Mouse (Mus musculus) liver, embryonic 13.5 days (tissue): Measurements from ENCODE around the gene Asb13. TPM values are rescaled to one million over a fixed set of nuclear protein-coding genes. Genes with fewer than 3 reads are reported as not detected.

Experiments
- ATAC-seq: fragments of 200-750 bp; cut with Nextera tagmentation; 2 replicates; pipeline ENCODE4 v1.8.0; 2017; ENCODE audit warnings: low read depth, mild to moderate bottlenecking, moderate number of reproducible peaks, moderate library complexity
- DNase-seq: peaks from one replicate; pipeline ENCODE4 v3.0.0; 2022
- H3K27ac ChIP-seq: fragments of 300-500 bp; sonication (generic); 2 replicates; pipeline ENCODE4 v1.5.1; 2015; ENCODE audit warnings: moderate library complexity, mild to moderate bottlenecking, inconsistent platforms
- H3K27me3 ChIP-seq: fragments of 300-500 bp; sonication (generic); 2 replicates; pipeline ENCODE4 v1.6.1; 2015; ENCODE audit warnings: mild to moderate bottlenecking, inconsistent platforms
- H3K36me3 ChIP-seq: fragments of 300-500 bp; sonication (generic); 2 replicates; pipeline ENCODE4 v1.6.1; 2015; ENCODE audit warnings: mild to moderate bottlenecking, inconsistent platforms
- H3K4me1 ChIP-seq: fragments of 300-500 bp; sonication (generic); replicated peaks from 2 replicates; pipeline ENCODE4 v1.6.1; 2015; ENCODE audit warnings: inconsistent platforms
- H3K4me2 ChIP-seq: fragments of 300-500 bp; sonication (generic); 2 replicates; pipeline ENCODE4 v1.6.1; 2015; ENCODE audit warnings: inconsistent platforms, mild to moderate bottlenecking, moderate library complexity
- H3K4me3 ChIP-seq: fragments of 300-500 bp; sonication (generic); replicated peaks from 2 replicates; pipeline ENCODE4 v1.5.1; 2015; ENCODE audit warnings: mild to moderate bottlenecking, inconsistent platforms
- H3K9ac ChIP-seq: fragments of 300-500 bp; sonication (generic); 2 replicates; pipeline ENCODE4 v1.6.1; 2015; ENCODE audit warnings: mild to moderate bottlenecking, inconsistent platforms
- H3K9me3 ChIP-seq: fragments of 300-500 bp; sonication (generic); replicated peaks from 2 replicates; pipeline ENCODE4 v1.6.1; 2016; ENCODE audit warnings: inconsistent platforms
- WGBS: fragments of 180-500 bp; shearing (Covaris S2); methylation state at CpG from one replicate; pipeline ENCODE4 v1.1.7; 2015; ENCODE audit not compliant: insufficient replicate concordance; 5-methylcytosine and 5-hydroxymethylcytosine counted together
- polyA plus RNA-seq: library from polyadenylated mRNA; unstranded; fragments of >200 nt; fragmentation: Nextera tagmentation; extraction: Ambion mirVana; gene quantifications from 2 replicates; pipeline ENCODE4 v1.2.1, GENCODE M21; 2015

The Asb13 gene
- polyA plus RNA-seq, 1 experiment from 2014 or later: 2.1 TPM

GRCm38 (mm10) chr13:3665308-3665723 lies 31.5 kb downstream of the Asb13 start:
- Histone ChIP-seq H3K36me3 (no peaks in the 10 kb centered on the region), H3K27ac (no peak overlapping the region), H3K4me3 (no peak overlapping the region), H3K9me3 (no peaks in the 10 kb centered on the region), H3K4me2 (no peak overlapping the region), H3K27me3 (no peaks in the 10 kb centered on the region), H3K4me1 (peaks cover 8% of the 10 kb centered on the region; the same call in 1 of the 2 replicates), H3K9ac (no peak overlapping the region)
- ATAC-seq (peak; percentile 40; the same call in 1 of the 2 replicates), DNase-seq (peak; percentile 54)
- 10% methylated on average over 5 of the region's 5 CpGs for WGBS

- H3K4me3 ChIP-seq: no peak overlapping the region
- no peak overlapping the region for H3K27ac ChIP-seq
Measured at GRCm38 (mm10) chr13:3667288-3667873, 33.5 kb downstream of the Asb13 start.

GRCm38 (mm10) chr13:3668068-3668467 lies 34.2 kb downstream of the Asb13 start:
- Histone ChIP-seq H3K9ac (no peak overlapping the region), H3K4me3 (no peak overlapping the region), H3K27ac (no peak overlapping the region), H3K4me1 (peaks cover 8% of the 10 kb centered on the region; the same call in 1 of the 2 replicates), H3K36me3 (no peaks in the 10 kb centered on the region), H3K27me3 (no peaks in the 10 kb centered on the region), H3K4me2 (no peak overlapping the region), H3K9me3 (no peaks in the 10 kb centered on the region)
- no peak for ATAC-seq
- 69% methylated on average over 3 of the region's 3 CpGs for WGBS
- DNase-seq: no peak

More at GRCm38 (mm10) chr13:3667288-3667873, 33.5 kb downstream of the Asb13 start:
- Histone ChIP-seq H3K4me2 (no peak overlapping the region), H3K4me1 (peaks cover 8% of the 10 kb centered on the region; the same call in 1 of the 2 replicates), H3K9me3 (no peaks in the 10 kb centered on the region), H3K36me3 (no peaks in the 10 kb centered on the region), H3K27me3 (no peaks in the 10 kb centered on the region), H3K9ac (no peak overlapping the region)
- ATAC-seq (no peak), DNase-seq (no peak)
- 74% methylated on average over 5 of the region's 5 CpGs for WGBS

DNA sequence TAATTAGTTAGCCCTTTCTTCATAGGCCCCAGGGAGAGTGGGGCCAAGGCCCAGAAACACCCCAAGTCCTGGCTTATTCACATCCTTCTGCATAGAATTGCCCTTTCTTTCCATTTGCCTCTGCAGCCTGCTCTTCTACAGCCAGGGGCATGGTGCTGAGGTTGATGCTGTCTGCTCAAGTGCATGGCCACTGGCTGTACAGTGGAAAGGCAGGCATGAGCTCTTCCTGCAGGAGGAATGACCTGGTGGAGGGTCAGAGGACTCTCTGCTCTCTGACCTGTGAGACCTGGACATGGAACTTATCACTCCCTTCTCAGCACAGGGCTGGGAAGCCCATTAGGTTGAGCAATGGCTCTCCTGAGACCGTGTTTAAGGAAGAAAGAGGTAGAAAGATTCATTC lies 35.8 kb downstream of the Asb13 start:
- no peaks in the 10 kb centered on the region for H3K36me3 ChIP-seq
- H3K27ac ChIP-seq: peak overlapping the region; percentile 43; the same call in 1 of the 2 replicates
- ATAC-seq: peak; percentile 56
- no peaks in the 10 kb centered on the region for H3K27me3 ChIP-seq
- DNase-seq: no peak
- H3K9ac ChIP-seq: no peak overlapping the region
- H3K4me2 ChIP-seq: no peak overlapping the region
- H3K4me3 ChIP-seq: no peak overlapping the region
- H3K4me1 ChIP-seq: peaks cover 8% of the 10 kb centered on the region; the same call in 1 of the 2 replicates
- 45% methylated on average over 1 of the region's 1 CpGs for WGBS
- H3K9me3 ChIP-seq: no peaks in the 10 kb centered on the region

DNA sequence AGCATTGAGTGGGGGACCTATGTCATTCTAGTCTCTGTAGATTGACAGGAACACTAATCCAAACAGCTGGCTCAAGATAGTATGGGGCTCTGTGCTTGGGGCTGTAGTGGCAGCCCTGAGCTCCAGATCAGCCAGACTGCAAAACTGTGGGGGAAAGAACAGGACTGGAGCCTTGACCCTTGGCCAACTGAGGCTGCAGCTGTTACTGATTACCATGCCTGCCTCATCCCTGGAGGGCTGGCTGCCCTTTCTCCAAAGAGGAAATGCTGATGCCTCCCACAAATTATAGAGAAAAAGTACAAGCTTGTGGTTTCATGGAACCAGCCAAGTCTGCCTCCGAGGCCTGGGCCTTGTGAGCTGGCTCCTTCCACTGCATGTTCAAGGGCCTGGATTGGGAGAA lies 36.2 kb downstream of the Asb13 start:
- DNase-seq: no peak
- H3K27ac ChIP-seq: peak overlapping the region; percentile 43
- peak; percentile 75 for ATAC-seq

DNA sequence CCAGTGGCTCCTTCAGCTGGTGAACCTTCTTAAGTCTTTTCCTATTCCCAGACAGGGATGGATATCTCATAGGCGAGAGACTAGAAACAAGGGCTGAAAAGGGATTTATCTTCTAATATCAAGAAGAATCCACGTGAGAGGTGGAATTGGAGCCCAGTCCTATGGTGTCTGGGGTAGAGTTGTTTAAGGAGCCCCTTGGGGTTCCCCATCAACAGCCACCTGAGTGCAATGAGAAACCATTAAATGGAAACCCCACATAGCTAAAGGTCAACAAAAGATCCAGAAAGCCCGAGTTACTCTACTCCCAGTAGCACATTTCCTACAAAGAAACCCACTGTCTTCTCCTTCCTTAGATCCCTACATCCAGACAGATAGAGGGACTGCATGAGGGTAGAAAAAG lies 39.3 kb downstream of the Asb13 start:
- 49% methylated on average over 3 of the region's 3 CpGs for WGBS
- Histone ChIP-seq H3K4me1 (peaks cover 8% of the 10 kb centered on the region; the same call in 1 of the 2 replicates), H3K27me3 (no peaks in the 10 kb centered on the region), H3K27ac (no peak overlapping the region), H3K4me3 (no peak overlapping the region), H3K36me3 (no peaks in the 10 kb centered on the region), H3K9ac (no peak overlapping the region), H3K4me2 (no peak overlapping the region), H3K9me3 (no peaks in the 10 kb centered on the region)
- no peak for ATAC-seq
- DNase-seq: no peak

More for the DNA sequence above, 36.2 kb downstream of the Asb13 start:
- no peak overlapping the region for H3K4me2 ChIP-seq
- H3K4me1 ChIP-seq: peaks cover 8% of the 10 kb centered on the region; the same call in 1 of the 2 replicates
- no peaks in the 10 kb centered on the region for H3K36me3 ChIP-seq
- no peaks in the 10 kb centered on the region for H3K9me3 ChIP-seq
- 40% methylated on average over 1 of the region's 1 CpGs for WGBS
- H3K27me3 ChIP-seq: no peaks in the 10 kb centered on the region
- no peak overlapping the region for H3K4me3 ChIP-seq
- no peak overlapping the region for H3K9ac ChIP-seq

DNA sequence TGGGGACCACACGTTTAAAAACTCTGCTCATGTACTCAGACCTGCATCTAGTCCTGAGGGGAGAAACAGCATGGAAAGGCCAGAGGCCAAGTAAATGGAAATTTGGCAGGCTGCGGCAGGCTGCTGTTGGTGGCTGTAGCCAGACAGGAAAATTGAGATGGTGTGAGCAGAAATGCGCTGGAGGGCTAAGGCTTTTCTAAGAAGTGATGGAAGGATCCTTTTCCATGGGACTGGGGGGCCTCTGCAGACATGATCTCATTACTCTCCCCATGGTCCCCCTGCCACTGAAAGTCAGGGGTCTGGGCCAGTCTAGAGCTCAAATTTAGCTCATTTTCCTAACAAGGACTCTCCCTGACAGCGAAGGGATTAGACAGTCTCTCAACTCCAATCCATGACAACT lies 39.8 kb downstream of the Asb13 start:
- H3K27me3 ChIP-seq: no peaks in the 10 kb centered on the region
- no peak overlapping the region for H3K9ac ChIP-seq
- ATAC-seq (no peak), DNase-seq (no peak)
- no peaks in the 10 kb centered on the region for H3K36me3 ChIP-seq
- H3K4me3 ChIP-seq: no peak overlapping the region
- H3K9me3 ChIP-seq: no peaks in the 10 kb centered on the region
- peaks cover 8% of the 10 kb centered on the region; the same call in 1 of the 2 replicates for H3K4me1 ChIP-seq
- no peak overlapping the region for H3K4me2 ChIP-seq
- 54% methylated on average over 4 of the region's 4 CpGs for WGBS
- no peak overlapping the region for H3K27ac ChIP-seq

GRCm38 (mm10) chr13:3675855-3676254 lies 42.0 kb downstream of the Asb13 start:
- no peak overlapping the region for H3K4me3 ChIP-seq
- no peaks in the 10 kb centered on the region for H3K27me3 ChIP-seq
- WGBS: 55% methylated on average over 4 of the region's 4 CpGs
- no peaks in the 10 kb centered on the region for H3K9me3 ChIP-seq
- no peak overlapping the region for H3K27ac ChIP-seq
- DNase-seq: no peak
- H3K36me3 ChIP-seq: no peaks in the 10 kb centered on the region
- no peak for ATAC-seq
- H3K4me2 ChIP-seq: no peak overlapping the region
- no peaks in the 10 kb centered on the region for H3K4me1 ChIP-seq
- H3K9ac ChIP-seq: no peak overlapping the region

GRCm38 (mm10) chr13:3679098-3679497 lies 45.3 kb downstream of the Asb13 start:
- 52% methylated on average over 4 of the region's 4 CpGs for WGBS
- no peak overlapping the region for H3K27ac ChIP-seq
- H3K9me3 ChIP-seq: no peaks in the 10 kb centered on the region
- ATAC-seq (no peak), DNase-seq (no peak)
- H3K4me1 ChIP-seq: no peaks in the 10 kb centered on the region
- no peak overlapping the region for H3K4me2 ChIP-seq
- no peak overlapping the region for H3K9ac ChIP-seq
- H3K4me3 ChIP-seq: no peak overlapping the region
- H3K36me3 ChIP-seq: no peaks in the 10 kb centered on the region
- no peaks in the 10 kb centered on the region for H3K27me3 ChIP-seq

- no peak for DNase-seq
- WGBS: 39% methylated on average over 1 of the region's 1 CpGs
- ATAC-seq: no peak
Measured at GRCm38 (mm10) chr13:3686306-3686705, 52.5 kb downstream of the Asb13 start.

DNA sequence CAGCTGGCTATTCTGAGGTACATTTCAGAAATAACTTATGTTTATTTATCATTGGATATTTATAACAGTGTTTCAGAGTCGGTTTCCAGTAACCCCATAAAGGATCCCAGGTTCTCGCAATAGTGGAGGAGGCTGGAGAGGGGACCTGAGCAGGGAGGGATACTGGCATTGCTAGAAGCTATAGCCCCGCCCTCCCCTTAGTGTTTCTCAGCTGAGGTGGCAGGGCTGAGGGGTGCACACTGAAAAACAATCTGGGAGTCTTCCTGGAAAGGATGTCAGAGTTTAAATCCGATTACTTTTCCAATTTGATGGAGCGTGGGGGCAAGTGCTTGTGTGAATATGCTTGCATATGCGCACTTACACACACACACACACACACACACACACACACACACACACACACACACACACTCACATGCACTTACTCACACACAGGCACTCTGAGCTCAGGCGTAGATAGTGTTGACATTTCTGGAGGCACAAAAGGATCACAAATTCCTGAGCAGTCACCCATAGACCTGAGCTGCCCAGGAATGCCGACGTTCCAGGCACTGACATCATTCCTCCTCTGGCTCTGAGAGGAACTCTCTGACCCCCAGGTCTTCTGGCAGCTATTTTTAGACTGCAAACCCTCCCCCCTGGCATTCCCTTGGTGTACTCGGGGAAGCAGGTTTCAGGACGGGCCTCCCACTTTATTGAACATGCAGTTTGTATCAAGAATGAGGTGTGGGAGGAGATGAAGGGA lies 60.9 kb downstream of the Asb13 start:
- no peaks in the 10 kb centered on the region for H3K9me3 ChIP-seq
- H3K9ac ChIP-seq: no peak overlapping the region
- 36% methylated on average over 11 of the region's 11 CpGs for WGBS
- no peaks in the 10 kb centered on the region for H3K36me3 ChIP-seq
- H3K4me2 ChIP-seq: no peak overlapping the region
- no peak overlapping the region for H3K27ac ChIP-seq
- no peaks in the 10 kb centered on the region for H3K4me1 ChIP-seq
- no peak overlapping the region for H3K4me3 ChIP-seq
- DNase-seq: no peak
- ATAC-seq: no peak
- no peaks in the 10 kb centered on the region for H3K27me3 ChIP-seq

More at GRCm38 (mm10) chr13:3686306-3686705, 52.5 kb downstream of the Asb13 start:
- no peaks in the 10 kb centered on the region for H3K36me3 ChIP-seq
- H3K9me3 ChIP-seq: no peaks in the 10 kb centered on the region
- no peak overlapping the region for H3K4me2 ChIP-seq
- no peak overlapping the region for H3K27ac ChIP-seq
- H3K27me3 ChIP-seq: no peaks in the 10 kb centered on the region
- H3K4me1 ChIP-seq: no peaks in the 10 kb centered on the region
- no peak overlapping the region for H3K4me3 ChIP-seq
- no peak overlapping the region for H3K9ac ChIP-seq
